Mouse (Mus musculus): Measurements from ENCODE around the gene Ccdc92b.

DNA sequence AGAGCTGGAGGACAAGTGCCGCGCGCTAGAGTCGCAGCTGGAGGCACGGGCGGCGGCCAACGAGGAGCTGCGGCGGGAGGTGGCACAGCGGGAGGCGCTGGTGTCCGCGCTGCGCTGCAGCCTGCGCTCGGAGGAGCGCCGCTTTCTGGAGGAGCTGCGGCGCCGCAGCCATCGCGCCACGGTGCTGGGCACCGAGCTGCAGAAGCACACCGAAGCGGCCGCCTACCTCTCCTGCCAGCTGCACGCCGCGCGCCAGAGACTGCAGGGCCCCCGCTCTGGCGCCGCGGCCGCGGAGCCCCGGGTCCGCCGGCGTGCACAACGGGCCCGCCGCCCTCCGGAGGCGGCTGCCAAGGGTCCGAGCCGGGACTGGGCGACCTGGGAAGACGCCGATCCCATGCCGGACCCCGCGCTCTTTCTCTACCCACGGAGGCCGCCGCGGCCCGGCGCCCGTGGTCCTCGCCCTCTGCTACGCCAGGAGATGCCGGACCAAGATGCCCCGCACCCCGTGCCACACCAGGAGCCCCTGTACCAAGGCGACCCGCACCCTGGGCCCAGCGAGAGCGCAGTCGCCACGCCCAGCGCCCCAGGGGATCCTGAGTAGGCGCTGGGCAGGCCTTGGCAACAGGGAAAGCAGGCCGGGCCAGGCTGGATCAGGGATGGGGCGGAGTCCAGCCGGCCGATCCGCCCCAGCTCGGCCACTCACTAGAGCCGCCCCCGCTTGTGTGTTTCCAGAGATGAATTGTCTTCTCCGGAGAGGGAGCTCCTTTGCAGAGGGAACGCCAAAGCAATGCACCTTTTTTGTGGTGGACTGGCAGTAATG is 18.8 kb downstream of the Ccdc92b start:
- TF ChIP-seq CTCF (IDR thresholded peaks at IDR 0.05; ENCODE audit: low read depth, low read length) (no peak), GATA2 (IDR thresholded peaks at IDR 0.05; ENCODE audit: borderline replicate concordance, low read depth, low read length) (no peak), TAL1 (conservative IDR thresholded peaks at IDR 0.05; ENCODE audit: low read depth, low read length) (no peak), GATA1 (IDR thresholded peaks at IDR 0.05; ENCODE audit: borderline replicate concordance, low read length) (no peak)

All from G1E (cell line).